Mouse (Mus musculus) frontal cortex, postnatal 25 days (tissue): ENCODE results near the gene Dnmbp.

ENCODE experiments used
- DNase-seq, 2 experiments: peaks; one replicate each; pipeline ENCODE4 v3.0.0; 2022; ENCODE audit warnings: low spot score in 2 of 2

The Dnmbp gene

GRCm38 (mm10) chr19:43944566-43944965, 4.6 kb upstream of the Dnmbp start:
- no peak for DNase-seq

GRCm38 (mm10) chr19:43943076-43943475, 3.1 kb upstream of the Dnmbp start:
- DNase-seq: no peak

GRCm38 (mm10) chr19:43939171-43939768, 721 bp downstream of the Dnmbp start:
- no peak for DNase-seq

- no peak for DNase-seq
Observed at GRCm38 (mm10) chr19:43938355-43938754, 1.6 kb downstream of the Dnmbp start.

GRCm38 (mm10) chr19:43930926-43931325, 9.1 kb downstream of the Dnmbp start:
- DNase-seq: no peak

GRCm38 (mm10) chr19:43930366-43930765, 9.6 kb downstream of the Dnmbp start:
- DNase-seq: no peak

- DNase-seq: no peak
Observed at GRCm38 (mm10) chr19:43929869-43930268, 10.1 kb downstream of the Dnmbp start.

GRCm38 (mm10) chr19:43927967-43928366, 12.0 kb downstream of the Dnmbp start:
- DNase-seq: no peak

- peak; percentile 6 to 11 for DNase-seq
Observed at GRCm38 (mm10) chr19:43927057-43927456, 12.9 kb downstream of the Dnmbp start.

- no peak for DNase-seq
Observed at GRCm38 (mm10) chr19:43926141-43926987, 13.6 kb downstream of the Dnmbp start.

- DNase-seq: no peak
Observed at GRCm38 (mm10) chr19:43924361-43924760, 15.6 kb downstream of the Dnmbp start.

- no peak for DNase-seq
Observed at GRCm38 (mm10) chr19:43922963-43923362, 17.0 kb downstream of the Dnmbp start.

GRCm38 (mm10) chr19:43921410-43921809, 18.6 kb downstream of the Dnmbp start:
- DNase-seq: no peak

GRCm38 (mm10) chr19:43920453-43921300, 19.3 kb downstream of the Dnmbp start:
- no peak for DNase-seq

- DNase-seq: no peak
Observed at GRCm38 (mm10) chr19:43919841-43920240, 20.1 kb downstream of the Dnmbp start.

GRCm38 (mm10) chr19:43918834-43919233, 21.2 kb downstream of the Dnmbp start:
- DNase-seq: no peak

- no peak for DNase-seq
Observed at GRCm38 (mm10) chr19:43917763-43918162, 22.2 kb downstream of the Dnmbp start.

GRCm38 (mm10) chr19:43917406-43917691, 22.6 kb downstream of the Dnmbp start:
- DNase-seq: no peak

- no peak for DNase-seq
Observed at GRCm38 (mm10) chr19:43916586-43917405, 23.2 kb downstream of the Dnmbp start.

GRCm38 (mm10) chr19:43915431-43915830, 24.6 kb downstream of the Dnmbp start:
- DNase-seq: no peak

GRCm38 (mm10) chr19:43914986-43915385, 25.0 kb downstream of the Dnmbp start:
- DNase-seq: no peak
